Mouse (Mus musculus): ENCODE results near the gene Tia1. TPM values are rescaled to one million over a fixed set of nuclear protein-coding genes. Genes with fewer than 3 reads are reported as not detected.

Tia1 gene
- polyA plus RNA-seq, 1 experiment from 2014 or later = 209 TPM

DNA sequence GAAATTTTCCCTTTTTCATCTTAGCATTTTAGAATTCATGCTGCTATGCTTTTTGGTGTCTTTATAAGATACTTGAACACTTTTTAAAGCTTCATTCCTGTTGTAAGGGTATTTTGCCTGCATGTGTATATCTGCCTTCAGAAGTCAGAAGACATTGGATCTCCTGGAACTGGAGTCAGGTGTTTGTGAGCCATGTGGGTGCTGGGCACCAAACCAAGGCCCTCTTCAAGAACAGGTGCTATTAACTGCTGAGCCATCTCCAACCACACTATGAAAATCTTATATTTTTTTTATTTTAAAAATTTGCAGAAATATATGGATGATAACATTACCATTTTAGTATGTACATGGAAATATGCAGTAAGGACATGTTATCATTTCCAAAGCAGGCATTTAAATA is 2.3 kb downstream of the Tia1 start:
- Histone ChIP-seq H3K27me3 (ENCODE audit: insufficient read depth, poor library complexity, severe bottlenecking) (no peaks in the 10 kb centered on the region), H3K4me3 (peak overlapping the region; percentile 91), H3K4me1 (replicated peaks) (peaks cover 18% of the 10 kb centered on the region), H3K9me3 (no peaks in the 10 kb centered on the region), H3K27ac (peak overlapping the region; percentile 100), H3K36me3 (peaks cover 38% of the 10 kb centered on the region)
- DNase-seq (ENCODE audit: low spot score) = no peak

DNA sequence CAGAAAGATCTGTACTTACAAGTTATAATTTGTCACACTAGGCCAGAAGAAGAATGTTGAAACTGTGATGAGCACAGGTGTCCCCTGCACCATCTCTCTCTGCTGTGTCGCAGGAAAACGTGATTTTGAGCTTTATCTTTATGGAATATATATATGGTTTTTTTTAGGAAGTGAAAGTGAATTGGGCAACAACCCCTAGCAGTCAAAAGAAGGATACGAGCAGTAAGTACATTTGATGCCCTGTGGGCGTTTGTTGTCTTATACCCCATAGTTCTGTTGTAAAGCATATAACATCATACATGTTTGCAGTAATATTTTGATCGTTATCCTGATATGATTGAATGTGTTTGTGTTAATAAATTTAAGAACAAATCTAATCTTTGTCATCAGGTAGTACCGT is 14.7 kb downstream of the Tia1 start:
- Histone ChIP-seq H3K36me3 (peaks cover 99% of the 10 kb centered on the region), H3K4me3 (no peak overlapping the region), H3K4me1 (replicated peaks) (no peaks in the 10 kb centered on the region), H3K27ac (no peak overlapping the region), H3K27me3 (ENCODE audit: insufficient read depth, poor library complexity, severe bottlenecking) (no peaks in the 10 kb centered on the region), H3K9me3 (no peaks in the 10 kb centered on the region)
- 94% methylated on average over 6 of the region's 6 CpGs for WGBS
- no peak for DNase-seq (ENCODE audit: low spot score)

DNA sequence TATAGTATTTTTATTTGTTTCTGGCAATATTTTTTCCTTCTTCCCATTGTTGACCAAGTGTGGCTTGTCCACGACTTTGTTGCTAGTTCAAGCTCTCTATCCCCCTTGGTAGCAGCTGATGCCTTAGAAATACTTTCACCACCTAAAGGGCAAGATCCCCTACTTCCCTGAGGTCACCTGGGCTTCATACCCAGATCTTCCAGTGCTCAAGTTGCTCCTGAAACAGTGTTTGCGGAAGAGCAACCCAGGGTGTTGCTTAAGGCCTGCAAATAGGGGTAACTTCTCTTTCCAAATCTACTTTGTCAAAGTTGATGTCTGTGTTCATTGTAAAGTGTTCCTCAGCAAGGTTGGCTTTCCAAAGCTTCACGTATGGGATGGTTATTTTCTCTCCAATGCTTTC is 15.2 kb downstream of the Tia1 start:
- Histone ChIP-seq H3K4me1 (replicated peaks) (no peaks in the 10 kb centered on the region), H3K27ac (no peak overlapping the region), H3K27me3 (ENCODE audit: insufficient read depth, poor library complexity, severe bottlenecking) (no peaks in the 10 kb centered on the region), H3K4me3 (no peak overlapping the region), H3K36me3 (peaks cover 99% of the 10 kb centered on the region), H3K9me3 (no peaks in the 10 kb centered on the region)
- 95% methylated on average over 3 of the region's 3 CpGs for WGBS
- DNase-seq (ENCODE audit: low spot score) = no peak

DNA sequence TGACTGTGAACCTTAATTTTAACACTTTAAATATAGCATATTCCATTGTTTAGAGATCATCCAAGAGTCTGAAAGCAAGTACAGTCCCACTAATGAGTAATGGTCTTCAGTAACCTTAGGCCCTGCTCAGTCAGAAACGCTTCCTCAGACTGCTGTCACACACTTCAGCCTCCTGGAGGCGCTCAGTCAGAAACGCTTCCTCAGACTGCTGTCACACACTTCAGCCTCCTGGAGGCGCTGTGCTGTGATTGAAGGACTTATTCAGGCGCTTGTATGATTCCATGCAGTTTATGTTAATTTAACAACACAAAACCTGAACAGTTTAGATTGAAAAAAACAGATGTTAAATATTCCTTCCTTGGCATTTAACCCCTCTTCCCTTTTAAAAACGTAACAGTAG is 16.5 kb downstream of the Tia1 start:
- Histone ChIP-seq H3K27me3 (ENCODE audit: insufficient read depth, poor library complexity, severe bottlenecking) (no peaks in the 10 kb centered on the region), H3K27ac (no peak overlapping the region), H3K36me3 (peaks cover 99% of the 10 kb centered on the region), H3K4me1 (replicated peaks) (no peaks in the 10 kb centered on the region), H3K4me3 (no peak overlapping the region), H3K9me3 (no peaks in the 10 kb centered on the region)
- WGBS = 73% methylated on average over 6 of the region's 6 CpGs
- DNase-seq (ENCODE audit: low spot score) = no peak

DNA sequence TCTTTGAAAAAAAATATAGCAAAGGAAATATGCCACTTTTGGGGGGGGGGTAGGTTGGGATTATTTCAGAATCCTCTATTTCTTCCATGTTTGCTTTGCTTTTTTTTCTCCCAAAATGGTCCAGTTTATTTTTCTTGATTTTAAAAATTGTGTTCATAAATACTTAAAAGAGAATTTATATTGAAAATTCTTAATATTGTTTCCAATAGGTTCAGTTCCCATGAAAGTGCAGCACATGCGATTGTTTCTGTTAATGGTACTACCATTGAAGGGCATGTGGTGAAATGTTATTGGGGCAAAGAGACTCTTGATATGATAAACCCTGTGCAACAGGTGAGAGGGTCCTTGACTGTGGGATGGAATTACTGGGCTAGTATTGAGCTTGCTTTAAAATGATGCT is 22.3 kb downstream of the Tia1 start, which contains the start of gene Gm44790:
TSS of gene Gm44790 (plus strand) at position 301 of the 400 bp plus-strand sequence.
- Histone ChIP-seq H3K4me3 (no peak within 1 kb of the TSS), H3K27me3 (ENCODE audit: insufficient read depth, poor library complexity, severe bottlenecking) (no peaks in the 10 kb centered on the region), H3K9me3 (no peaks in the 10 kb centered on the region), H3K36me3 (peaks cover 99% of the 10 kb centered on the region), H3K27ac (no peak within 1 kb of the TSS), H3K4me1 (replicated peaks) (no peaks in the 10 kb centered on the region)
- WGBS = 96% methylated on average over 1 of the region's 1 CpGs
- no peak for DNase-seq (ENCODE audit: low spot score)

DNA sequence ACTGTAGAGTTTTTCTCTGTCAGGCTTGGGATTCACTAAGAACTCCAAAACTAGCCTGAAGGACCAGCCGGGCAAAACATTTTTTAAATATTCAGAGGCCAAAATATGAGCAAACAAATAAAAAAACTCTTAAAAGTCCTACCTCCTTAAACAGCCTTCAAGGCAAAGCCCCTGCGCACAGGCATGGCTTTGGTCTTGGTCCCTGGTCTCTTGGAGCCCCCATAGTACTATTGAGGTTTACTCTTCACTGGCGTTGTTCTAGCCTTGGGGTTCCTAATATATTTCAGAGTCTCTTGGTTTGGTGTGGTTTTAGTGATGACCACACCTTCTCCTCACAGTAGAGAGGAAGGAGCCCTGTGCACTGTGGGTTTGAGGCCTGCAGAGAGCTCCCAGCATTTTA is 27.5 kb downstream of the Tia1 start:
- no peak overlapping the region for H3K4me3 ChIP-seq
- H3K27ac ChIP-seq = no peak overlapping the region
- DNase-seq (ENCODE audit: low spot score) = no peak
- H3K9me3 ChIP-seq = no peaks in the 10 kb centered on the region
- H3K36me3 ChIP-seq = peaks cover 100% of the 10 kb centered on the region
- H3K27me3 ChIP-seq (ENCODE audit: insufficient read depth, poor library complexity, severe bottlenecking) = no peaks in the 10 kb centered on the region
- no peaks in the 10 kb centered on the region for H3K4me1 ChIP-seq (replicated peaks)
- WGBS = 94% methylated on average over 3 of the region's 3 CpGs

DNA sequence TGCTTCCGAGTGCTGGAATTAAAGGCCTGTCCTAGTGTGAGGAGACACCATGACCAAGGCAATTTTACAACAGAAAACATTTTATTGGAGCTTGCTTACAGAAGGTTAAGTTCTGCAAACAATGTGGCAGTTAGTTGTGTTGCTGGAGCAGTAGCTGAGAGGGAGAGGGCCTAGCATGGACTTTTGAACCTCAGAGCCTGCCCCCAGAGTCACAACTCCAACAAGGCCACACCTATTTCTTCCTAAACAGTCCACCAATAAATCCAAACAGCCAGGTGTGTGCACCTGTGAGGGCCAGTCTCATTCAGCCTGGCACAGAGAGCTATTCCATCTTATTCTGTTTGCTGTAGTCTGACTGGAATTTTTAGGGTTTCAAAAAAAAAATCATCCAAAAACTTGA is 29.7 kb downstream of the Tia1 start:
- H3K4me1 ChIP-seq (replicated peaks) = peaks cover 5% of the 10 kb centered on the region; the same call in 1 of the 2 replicates
- 96% methylated on average over 1 of the region's 1 CpGs for WGBS
- no peak overlapping the region for H3K27ac ChIP-seq
- no peaks in the 10 kb centered on the region for H3K9me3 ChIP-seq
- H3K4me3 ChIP-seq = no peak overlapping the region
- H3K27me3 ChIP-seq (ENCODE audit: insufficient read depth, poor library complexity, severe bottlenecking) = no peaks in the 10 kb centered on the region
- H3K36me3 ChIP-seq = peaks cover 83% of the 10 kb centered on the region
- DNase-seq (ENCODE audit: low spot score) = no peak

DNA sequence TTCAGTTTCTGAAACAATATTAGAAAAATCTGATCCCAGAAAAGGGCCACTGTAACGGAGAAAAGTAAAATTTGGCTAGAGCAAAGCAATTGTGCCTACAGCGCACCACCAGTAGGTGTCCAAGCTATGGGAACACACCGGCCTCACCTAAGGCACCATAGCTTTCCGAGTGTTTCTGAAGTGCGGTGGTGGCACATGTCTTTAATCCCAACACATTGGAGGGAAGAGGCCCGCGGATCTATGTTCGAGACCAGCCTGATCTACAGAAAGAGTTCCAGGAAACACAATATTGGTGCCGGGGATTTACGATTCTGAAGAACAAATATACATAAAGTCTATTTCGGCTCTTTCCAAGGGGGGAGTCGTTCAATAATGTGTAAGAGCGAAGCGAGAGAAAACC is 33.7 kb downstream of the Tia1 start:
- Histone ChIP-seq H3K9me3 (no peaks in the 10 kb centered on the region), H3K4me1 (replicated peaks) (peaks cover 15% of the 10 kb centered on the region), H3K36me3 (peaks cover 50% of the 10 kb centered on the region), H3K4me3 (peak overlapping the region; percentile 93), H3K27me3 (ENCODE audit: insufficient read depth, poor library complexity, severe bottlenecking) (no peaks in the 10 kb centered on the region), H3K27ac (peak overlapping the region; percentile 96)
- WGBS = 3% methylated on average over 14 of the region's 14 CpGs
- DNase-seq (ENCODE audit: low spot score) = peak; percentile 49

DNA sequence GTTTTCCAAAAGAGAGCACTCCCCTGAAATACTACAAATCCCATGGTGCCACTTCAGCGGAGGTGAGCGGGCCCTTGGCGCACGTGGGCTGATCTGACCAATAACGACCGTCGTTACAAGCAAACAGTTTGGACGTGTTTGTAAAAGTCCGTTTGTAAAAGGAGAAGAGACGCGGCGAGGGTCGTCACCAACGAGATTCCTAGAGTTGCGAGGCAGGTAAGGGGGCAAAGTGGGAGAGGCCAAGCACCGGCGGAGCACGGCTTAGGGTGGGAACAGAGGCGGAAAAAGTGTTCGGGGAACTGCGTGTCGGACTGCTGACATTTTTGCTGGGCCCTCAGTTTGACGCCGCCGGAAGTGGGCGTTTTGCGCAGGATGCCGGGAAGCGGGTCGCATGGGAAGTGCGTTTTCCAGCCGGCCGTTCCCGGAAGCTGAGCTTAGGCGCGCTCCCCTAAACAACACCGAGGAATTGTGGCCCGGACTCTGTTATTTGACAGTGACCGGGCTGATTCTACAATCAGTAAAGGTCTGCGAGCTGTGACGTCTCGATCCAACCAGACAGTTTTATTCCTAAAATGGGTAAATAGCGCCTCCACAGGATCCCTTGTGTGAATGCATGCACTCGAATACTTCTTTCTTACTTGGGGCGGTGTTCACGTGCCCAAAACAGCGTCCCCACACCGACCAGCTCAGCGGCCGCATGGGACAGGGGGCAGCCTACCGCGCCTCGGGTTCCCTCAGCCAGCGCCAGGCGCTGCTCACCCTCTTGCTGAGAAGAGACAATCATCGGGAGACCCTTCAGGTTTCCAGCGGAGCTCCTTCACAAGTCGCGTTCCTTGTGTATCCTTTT is 34.5 kb downstream of the Tia1 start, which contains the start of gene C87436:
TSS of gene C87436 (plus strand) at position 103 of the 847 bp plus-strand sequence.
- WGBS = under 1% methylated on average over 59 of the region's 59 CpGs
- Histone ChIP-seq H3K27ac (peak within 1 kb of the TSS; percentile 96), H3K27me3 (ENCODE audit: insufficient read depth, poor library complexity, severe bottlenecking) (no peaks in the 10 kb centered on the region), H3K9me3 (no peaks in the 10 kb centered on the region), H3K4me1 (replicated peaks) (peaks cover 15% of the 10 kb centered on the region), H3K36me3 (peaks cover 50% of the 10 kb centered on the region), H3K4me3 (peak within 1 kb of the TSS; percentile 93)
- DNase-seq (ENCODE audit: low spot score) = peak; percentile 96

DNA sequence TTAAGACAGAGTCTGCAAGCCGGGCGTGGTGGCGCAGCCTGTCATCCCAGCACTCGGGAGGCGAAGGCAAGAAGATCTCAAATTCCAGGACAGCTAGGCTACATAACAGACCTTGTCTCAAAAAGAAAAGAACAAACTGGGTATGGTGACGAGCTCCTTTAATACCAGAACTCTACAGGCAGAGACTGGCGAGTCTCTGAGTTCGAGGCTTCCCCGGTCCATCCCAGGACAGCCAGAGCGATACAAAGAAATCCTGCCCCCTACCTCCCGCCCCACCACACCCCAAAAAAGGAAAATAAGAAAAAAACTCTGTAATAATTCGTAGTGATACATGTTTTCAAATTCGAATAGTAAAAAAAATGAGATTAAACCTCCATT is 35.1 kb downstream of the Tia1 start:
- Histone ChIP-seq H3K27me3 (ENCODE audit: insufficient read depth, poor library complexity, severe bottlenecking) (no peaks in the 10 kb centered on the region), H3K36me3 (peaks cover 50% of the 10 kb centered on the region), H3K27ac (peak overlapping the region; percentile 96), H3K9me3 (no peaks in the 10 kb centered on the region), H3K4me3 (peak overlapping the region; percentile 93), H3K4me1 (replicated peaks) (peaks cover 15% of the 10 kb centered on the region)
- DNase-seq (ENCODE audit: low spot score) = no peak
- WGBS = 6% methylated on average over 13 of the region's 13 CpGs

DNA sequence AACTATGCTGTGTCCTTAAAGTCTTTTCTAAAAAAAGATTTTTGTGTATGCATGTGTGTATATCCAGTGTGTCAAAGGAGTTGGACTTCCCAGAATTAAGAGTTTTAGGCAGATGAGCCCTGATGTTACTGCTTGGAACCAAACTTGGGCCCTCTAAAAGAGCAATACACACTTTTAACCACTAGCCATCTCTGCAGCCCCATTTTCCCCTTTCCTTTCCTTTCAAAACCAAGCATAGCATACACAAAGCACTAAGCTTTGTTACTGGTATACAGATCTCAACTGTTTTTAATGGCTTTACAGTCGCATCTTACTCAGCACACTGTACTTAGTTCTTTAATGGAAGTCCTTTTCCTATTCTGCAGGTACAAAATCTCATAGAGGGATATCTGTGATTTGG is 35.5 kb downstream of the Tia1 start:
- Histone ChIP-seq H3K4me1 (replicated peaks) (peaks cover 15% of the 10 kb centered on the region), H3K9me3 (no peaks in the 10 kb centered on the region), H3K4me3 (peak overlapping the region; percentile 93), H3K27ac (peak overlapping the region; percentile 96), H3K36me3 (peaks cover 50% of the 10 kb centered on the region), H3K27me3 (ENCODE audit: insufficient read depth, poor library complexity, severe bottlenecking) (no peaks in the 10 kb centered on the region)
- no peak for DNase-seq (ENCODE audit: low spot score)
- WGBS = 94% methylated on average over 1 of the region's 1 CpGs

DNA sequence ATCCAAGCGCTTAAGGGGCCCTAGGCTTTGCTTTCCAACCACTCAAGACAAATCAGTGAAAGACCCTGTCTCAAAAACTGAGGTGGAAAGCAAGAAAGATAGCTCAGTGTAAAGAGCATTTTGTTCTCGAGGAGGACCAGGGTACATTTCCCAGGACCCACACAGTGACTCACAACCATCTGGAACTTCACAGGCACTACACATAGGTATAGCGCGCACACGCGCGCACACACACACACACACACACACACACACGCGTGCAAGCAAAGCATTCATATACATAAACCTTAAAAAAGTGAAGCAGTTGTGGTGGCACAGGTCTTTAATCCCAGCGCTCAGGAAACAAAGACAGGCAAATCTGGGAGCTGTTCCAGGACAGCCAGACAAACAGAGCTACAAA is 37.6 kb downstream of the Tia1 start:
- DNase-seq (ENCODE audit: low spot score) = no peak
- WGBS = 96% methylated on average over 10 of the region's 10 CpGs
- no peaks in the 10 kb centered on the region for H3K27me3 ChIP-seq (ENCODE audit: insufficient read depth, poor library complexity, severe bottlenecking)
- peaks cover 50% of the 10 kb centered on the region for H3K36me3 ChIP-seq
- H3K4me3 ChIP-seq = no peak overlapping the region
- no peaks in the 10 kb centered on the region for H3K9me3 ChIP-seq
- peaks cover 15% of the 10 kb centered on the region for H3K4me1 ChIP-seq (replicated peaks)
- no peak overlapping the region for H3K27ac ChIP-seq

DNA sequence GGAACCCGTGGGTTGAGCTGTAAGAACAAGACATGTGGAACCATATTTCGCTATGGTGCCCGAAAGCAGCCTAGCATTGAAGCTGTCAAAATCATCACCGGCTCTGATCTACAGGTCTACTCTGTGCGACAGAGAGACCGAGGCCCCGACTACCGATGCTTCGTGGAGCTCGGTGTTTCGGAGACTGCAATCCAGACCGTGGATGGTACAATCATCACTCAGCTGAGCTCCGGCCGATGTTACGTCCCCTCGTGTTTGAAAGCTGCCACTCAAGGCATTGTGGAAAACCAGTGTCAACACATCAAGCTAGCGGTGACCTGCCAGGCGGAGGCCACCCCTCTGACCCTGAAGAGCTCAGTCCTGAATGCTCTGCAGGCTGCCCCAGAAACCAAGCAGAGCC is 41.5 kb downstream of the Tia1 start:
- no peak overlapping the region for H3K27ac ChIP-seq
- no peak for DNase-seq (ENCODE audit: low spot score)
- no peaks in the 10 kb centered on the region for H3K27me3 ChIP-seq (ENCODE audit: insufficient read depth, poor library complexity, severe bottlenecking)
- 92% methylated on average over 18 of the region's 18 CpGs for WGBS
- peaks cover 83% of the 10 kb centered on the region for H3K36me3 ChIP-seq
- no peaks in the 10 kb centered on the region for H3K4me1 ChIP-seq (replicated peaks)
- no peak overlapping the region for H3K4me3 ChIP-seq
- no peaks in the 10 kb centered on the region for H3K9me3 ChIP-seq
